Mouse (Mus musculus): ENCODE measurements around the gene Fto. TPM values are rescaled to one million over a fixed set of nuclear protein-coding genes. Genes with fewer than 3 reads are reported as not detected.

The Fto gene
- total RNA-seq, 2 experiments from 2014 or later, result 5.1 to 6.1 TPM

GRCm38 (mm10) chr8:91538892-91539291 lies 225.6 kb downstream of the Fto start:
- ATAC-seq (replicated peaks; ENCODE audit: low FRiP score, poor library complexity, severe bottlenecking), result no peak

DNA sequence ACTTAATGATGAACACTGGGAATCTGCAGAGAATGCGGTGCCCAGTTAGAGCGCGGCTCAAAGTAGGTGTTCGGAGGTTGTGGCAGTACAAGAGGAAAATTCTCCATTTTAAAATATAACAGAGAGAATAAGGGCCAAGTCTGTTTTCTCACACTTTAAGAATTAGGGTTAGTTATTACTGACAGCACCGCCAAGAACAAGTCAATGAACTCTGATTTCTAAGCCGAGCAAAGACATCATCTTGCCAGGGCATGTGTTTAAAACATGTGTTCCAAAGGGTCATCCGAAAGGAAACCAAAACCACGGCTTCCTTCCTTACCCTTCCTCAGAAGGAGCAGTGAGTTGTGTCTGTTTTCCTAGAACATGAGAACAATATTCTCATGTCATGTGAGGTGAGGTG lies 226.3 kb downstream of the Fto start:
- ATAC-seq (replicated peaks; ENCODE audit: low FRiP score, poor library complexity, severe bottlenecking), result no peak

DNA sequence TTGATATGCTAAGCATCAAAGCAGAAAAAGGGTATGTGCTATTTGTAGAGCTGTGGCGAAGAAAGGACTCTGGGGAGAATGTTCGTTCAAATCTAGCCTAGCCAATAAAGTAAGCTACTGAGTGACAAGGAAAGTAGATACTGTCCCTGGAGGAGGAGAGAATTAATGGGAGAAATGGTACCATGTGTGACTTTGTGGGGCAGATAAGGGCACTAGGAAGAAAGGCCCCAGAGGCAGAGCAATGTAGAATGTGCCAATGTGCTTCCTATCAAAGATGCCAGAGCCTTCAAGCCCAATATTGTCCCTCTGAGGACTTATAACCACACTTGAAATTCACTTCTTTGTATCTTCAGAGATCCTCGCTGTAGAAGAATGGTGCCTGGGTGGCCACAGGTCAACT lies 227.9 kb downstream of the Fto start:
- ATAC-seq (replicated peaks; ENCODE audit: low FRiP score, poor library complexity, severe bottlenecking), result no peak

- ATAC-seq (replicated peaks; ENCODE audit: low FRiP score, poor library complexity, severe bottlenecking), result no peak
Observed at GRCm38 (mm10) chr8:91545561-91545960, 232.2 kb downstream of the Fto start.

DNA sequence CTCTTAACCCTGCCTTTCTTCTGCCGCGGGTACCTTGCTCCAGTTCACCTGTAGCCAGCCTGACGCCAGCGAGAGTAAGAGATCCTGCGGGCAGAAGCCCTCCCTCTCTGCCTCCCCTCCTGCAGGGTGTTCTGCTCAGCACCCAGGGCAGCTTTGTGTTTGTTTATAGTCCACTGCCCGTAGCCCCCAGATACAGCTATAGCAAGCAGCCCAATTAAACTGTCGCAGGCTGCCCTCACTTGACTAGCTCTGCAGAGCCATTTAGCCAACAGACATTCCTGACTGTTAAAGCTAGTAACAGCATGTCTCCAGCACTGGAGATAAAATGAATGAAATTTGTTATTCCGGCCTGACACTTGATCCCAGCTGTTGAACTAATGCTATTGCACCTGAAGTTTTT lies 233.3 kb downstream of the Fto start:
- ATAC-seq (replicated peaks; ENCODE audit: low FRiP score, poor library complexity, severe bottlenecking), result no peak

DNA sequence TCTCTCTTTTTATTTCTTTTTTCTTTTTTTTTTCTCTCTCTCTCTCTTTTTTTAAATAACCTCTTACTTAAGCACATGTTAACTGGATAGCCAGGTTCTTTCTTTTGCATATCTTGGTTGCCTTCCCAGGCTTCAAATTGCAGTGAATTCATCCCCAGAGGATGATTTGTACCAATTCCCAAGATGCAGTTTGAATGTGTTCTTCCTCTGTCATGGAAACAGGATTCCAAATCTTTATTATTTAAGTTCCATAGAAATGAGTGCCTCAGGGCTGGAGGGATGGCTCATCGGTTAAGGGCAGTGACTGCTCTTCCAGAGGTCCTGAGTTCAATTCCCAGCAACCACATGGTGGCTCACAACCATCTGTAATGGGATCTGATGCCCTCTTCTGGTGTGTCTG lies 236.8 kb downstream of the Fto start:
- no peak for ATAC-seq (replicated peaks; ENCODE audit: low FRiP score, poor library complexity, severe bottlenecking)

DNA sequence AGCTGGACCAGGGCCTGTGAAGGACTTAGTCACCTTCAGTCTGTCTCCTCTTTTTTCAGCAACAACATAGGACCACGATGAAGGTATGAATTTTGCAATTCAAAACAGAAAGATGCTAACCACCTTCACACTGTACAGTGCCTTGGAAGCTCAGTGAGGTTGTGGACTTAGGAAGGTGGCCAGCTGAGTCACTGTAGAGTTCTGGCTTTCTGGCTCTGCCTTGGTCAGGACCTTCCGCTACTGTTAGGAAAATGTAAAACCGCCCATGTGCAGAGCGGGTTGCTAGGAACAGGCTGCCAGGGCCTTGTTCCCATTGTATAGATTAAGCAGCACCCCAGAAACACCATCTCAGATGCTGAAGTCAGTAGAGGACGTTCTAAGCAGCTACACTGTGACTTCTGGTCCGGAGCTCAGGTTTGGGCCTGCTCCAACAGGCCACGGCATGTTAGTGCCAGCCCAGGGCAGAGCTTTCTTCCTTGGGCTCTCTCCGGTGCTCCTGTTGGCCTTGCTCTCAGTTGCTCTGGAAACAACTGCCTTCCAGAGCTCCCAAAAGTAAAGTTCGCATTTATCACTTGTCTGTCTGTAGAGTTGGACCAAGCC lies 237.9 kb downstream of the Fto start:
- ATAC-seq (replicated peaks; ENCODE audit: low FRiP score, poor library complexity, severe bottlenecking), result no peak

GRCm38 (mm10) chr8:91551775-91552538 lies 238.6 kb downstream of the Fto start:
- ATAC-seq (replicated peaks; ENCODE audit: low FRiP score, poor library complexity, severe bottlenecking), result no peak

- no peak for ATAC-seq (replicated peaks; ENCODE audit: low FRiP score, poor library complexity, severe bottlenecking)
Observed at GRCm38 (mm10) chr8:91552635-91553034, 239.3 kb downstream of the Fto start.

GRCm38 (mm10) chr8:91553387-91553786 lies 240.1 kb downstream of the Fto start:
- no peak for ATAC-seq (replicated peaks; ENCODE audit: low FRiP score, poor library complexity, severe bottlenecking)

- no peak for ATAC-seq (replicated peaks; ENCODE audit: low FRiP score, poor library complexity, severe bottlenecking)
Observed at GRCm38 (mm10) chr8:91557041-91557587, 243.8 kb downstream of the Fto start.

DNA sequence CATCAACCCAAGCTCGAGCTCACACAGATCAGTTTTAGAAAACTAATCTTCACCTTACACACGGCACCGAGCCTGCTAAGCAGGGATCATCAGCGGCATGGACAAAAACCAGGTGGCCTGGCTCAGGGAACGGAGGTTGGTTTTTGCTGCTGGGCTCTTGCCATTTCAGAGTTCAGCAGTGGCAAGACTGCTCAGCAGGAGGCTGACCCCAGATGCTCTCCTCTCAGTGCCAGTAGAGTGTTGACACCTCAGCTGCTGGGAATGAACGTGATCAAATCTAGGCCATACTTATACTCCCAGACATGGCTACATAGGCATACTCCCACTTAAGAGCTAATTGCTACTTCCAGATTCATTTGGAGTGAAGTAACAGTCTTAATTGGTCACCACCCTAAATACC lies 245.1 kb downstream of the Fto start:
- ATAC-seq (replicated peaks; ENCODE audit: low FRiP score, poor library complexity, severe bottlenecking), result no peak

DNA sequence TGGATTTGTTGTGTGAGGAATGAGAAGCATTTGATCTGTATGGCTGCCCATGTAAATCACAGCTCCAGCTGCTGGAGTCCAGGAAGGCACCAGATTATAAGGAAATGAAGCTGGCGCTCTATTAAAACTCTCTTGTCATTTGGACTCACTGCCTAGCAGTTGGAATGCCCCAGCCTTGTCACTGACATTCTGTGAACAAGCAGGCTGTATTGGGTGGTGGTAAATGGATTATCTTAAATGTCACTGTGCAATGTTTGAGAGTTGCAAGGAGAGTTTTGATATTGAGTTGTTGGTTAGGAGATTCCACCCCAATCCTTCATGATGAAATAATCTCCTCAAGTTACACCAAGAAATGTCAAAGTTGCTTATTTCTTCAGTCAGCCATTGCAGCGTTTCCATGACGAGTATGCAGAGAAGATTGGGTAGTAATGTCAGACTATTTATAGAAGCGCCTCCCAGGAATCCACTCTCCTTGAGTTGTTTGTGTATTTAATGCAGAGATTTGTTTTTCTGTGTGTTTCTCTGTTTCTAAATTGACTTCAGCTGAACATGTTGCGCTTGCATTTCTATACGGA lies 246.8 kb downstream of the Fto start:
- no peak for ATAC-seq (replicated peaks; ENCODE audit: low FRiP score, poor library complexity, severe bottlenecking)

GRCm38 (mm10) chr8:91561241-91561640 lies 247.9 kb downstream of the Fto start:
- ATAC-seq (replicated peaks; ENCODE audit: low FRiP score, poor library complexity, severe bottlenecking), result no peak

DNA sequence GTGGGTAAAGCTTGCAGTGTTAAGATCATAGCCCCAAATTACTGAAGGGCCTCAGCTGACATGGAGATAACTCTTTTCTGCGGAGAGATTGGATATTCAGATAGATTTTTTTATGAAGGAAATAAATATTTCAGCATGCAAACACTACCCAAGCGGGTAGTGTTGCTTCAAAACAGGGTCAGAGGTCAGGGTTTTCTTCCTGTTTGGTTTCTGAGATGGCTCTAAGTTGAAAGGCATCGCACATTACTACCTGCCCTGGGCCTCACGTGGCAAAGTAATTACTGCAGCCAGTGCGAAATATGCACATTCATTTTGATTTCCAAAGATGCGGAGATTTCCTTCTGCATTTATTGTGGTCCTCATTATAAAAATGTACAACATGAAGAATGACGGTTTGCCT lies 249.3 kb downstream of the Fto start:
- ATAC-seq (replicated peaks; ENCODE audit: low FRiP score, poor library complexity, severe bottlenecking), result no peak

DNA sequence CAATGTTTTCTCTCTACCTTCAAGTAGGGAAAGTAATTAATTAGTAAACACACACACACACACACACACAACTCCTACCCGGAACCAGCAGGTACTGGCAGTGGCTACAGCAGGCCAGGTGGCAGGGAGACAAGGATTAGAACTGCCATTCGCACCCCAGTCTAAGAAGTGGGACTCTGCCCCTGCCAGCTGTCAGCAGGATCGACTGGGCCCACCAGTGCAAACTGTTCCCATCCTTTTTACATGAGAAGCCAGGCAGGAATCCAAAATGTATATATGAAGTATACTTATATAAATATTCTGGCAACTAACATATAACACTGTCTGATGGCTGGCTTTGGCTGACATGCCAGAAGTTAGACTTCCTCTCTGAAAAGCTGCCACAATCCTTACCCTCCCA lies 250.0 kb downstream of the Fto start:
- no peak for ATAC-seq (replicated peaks; ENCODE audit: low FRiP score, poor library complexity, severe bottlenecking)

GRCm38 (mm10) chr8:91565869-91566502 lies 252.7 kb downstream of the Fto start:
- no peak for ATAC-seq (replicated peaks; ENCODE audit: low FRiP score, poor library complexity, severe bottlenecking)

DNA sequence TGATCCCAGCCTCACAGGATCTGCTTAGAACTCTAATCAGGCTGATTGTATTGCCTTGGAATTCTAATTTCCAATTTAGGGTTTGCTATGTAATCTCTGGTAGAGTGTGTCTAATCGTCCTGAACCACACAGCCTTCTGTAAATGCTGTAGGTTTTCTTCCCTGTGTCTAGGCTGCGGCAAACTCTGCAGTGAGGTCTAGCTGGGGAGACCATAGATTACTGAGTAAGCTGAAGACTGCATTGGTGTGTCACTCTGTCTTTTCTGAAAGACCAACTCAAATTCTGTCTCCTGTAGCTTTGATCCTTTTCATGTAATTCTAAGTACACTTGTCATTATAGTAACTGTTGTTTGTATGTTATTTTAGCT lies 253.2 kb downstream of the Fto start:
- no peak for ATAC-seq (replicated peaks; ENCODE audit: low FRiP score, poor library complexity, severe bottlenecking)

- ATAC-seq (replicated peaks; ENCODE audit: low FRiP score, poor library complexity, severe bottlenecking), result no peak
Observed at GRCm38 (mm10) chr8:91569874-91570273, 256.5 kb downstream of the Fto start.

DNA sequence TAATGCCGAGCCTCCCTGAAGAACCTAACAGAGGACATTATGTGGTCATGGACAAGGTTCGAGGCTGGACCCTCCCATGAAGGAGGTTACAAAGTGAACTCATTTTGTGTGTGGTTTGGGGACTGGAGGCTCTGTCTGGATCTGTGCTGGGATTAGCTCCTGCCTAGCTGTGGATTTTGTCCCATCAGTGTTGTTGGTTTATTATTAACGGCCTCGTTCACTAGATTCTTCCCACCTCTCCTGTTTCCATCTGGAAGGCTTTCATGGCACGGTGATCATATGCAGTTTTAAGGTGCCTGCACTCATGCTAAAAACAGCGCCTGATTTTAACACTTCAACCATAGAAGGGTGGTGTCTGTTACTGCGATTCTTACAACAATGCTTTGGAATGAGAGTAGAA lies 257.5 kb downstream of the Fto start:
- ATAC-seq (replicated peaks; ENCODE audit: low FRiP score, poor library complexity, severe bottlenecking), result no peak

- no peak for ATAC-seq (replicated peaks; ENCODE audit: low FRiP score, poor library complexity, severe bottlenecking)
Observed at GRCm38 (mm10) chr8:91571978-91572377, 258.7 kb downstream of the Fto start.
